Mouse (Mus musculus) limb, embryonic 14.5 days (tissue): ENCODE results near the gene Grik2. TPM values are rescaled to one million over a fixed set of nuclear protein-coding genes. Genes with fewer than 3 reads are reported as not detected.
"Not testable (repeated sequence)": the region's sequence is repeated elsewhere in the genome, so short reads cannot be mapped to it uniquely, and the experiment has no call there.

ENCODE experiments used
- ATAC-seq: fragments of 200-750 bp; cut with Nextera tagmentation; 2 replicates; pipeline ENCODE4 v1.8.0; 2017; ENCODE audit warnings: low read depth, moderate number of reproducible peaks, moderate TSS enrichment; ENCODE audit not compliant: low FRiP score
- DNase-seq: peaks from one replicate; pipeline ENCODE4 v3.0.0-alpha.2; 2015; ENCODE audit warnings: low spot score
- H3K27ac ChIP-seq: fragments of 300-500 bp; sonication (generic); replicated peaks from 2 replicates; pipeline ENCODE4 v1.5.1; 2014; ENCODE audit warnings: low read depth, mild to moderate bottlenecking, low read length, moderate library complexity, mixed read lengths
- H3K27me3 ChIP-seq: fragments of 300-500 bp; sonication (generic); 2 replicates; pipeline ENCODE4 v1.6.1; 2014; ENCODE audit warnings: low read length, mixed read lengths; ENCODE audit not compliant: control insufficient read depth, insufficient read depth
- H3K36me3 ChIP-seq: fragments of 300-500 bp; sonication (generic); 2 replicates; pipeline ENCODE4 v1.6.1; 2014; ENCODE audit warnings: mild to moderate bottlenecking, low read length, moderate library complexity, mixed read lengths; ENCODE audit not compliant: control insufficient read depth, insufficient read depth
- H3K4me1 ChIP-seq: fragments of 300-500 bp; sonication (generic); 2 replicates; pipeline ENCODE4 v1.6.1; 2014; ENCODE audit warnings: antibody characterized with exemption, low read length, mixed read lengths; ENCODE audit not compliant: control insufficient read depth, insufficient read depth
- H3K4me2 ChIP-seq: fragments of 300-500 bp; sonication (generic); replicated peaks from 2 replicates; pipeline ENCODE4 v1.6.1; 2014; ENCODE audit warnings: low read depth, mild to moderate bottlenecking, low read length, moderate library complexity; ENCODE audit not compliant: severe bottlenecking
- H3K4me3 ChIP-seq: fragments of 300-500 bp; sonication (generic); replicated peaks from 2 replicates; pipeline ENCODE4 v1.5.1; 2014; ENCODE audit warnings: low read length
- H3K9ac ChIP-seq: fragments of 300-500 bp; sonication (generic); 2 replicates; pipeline ENCODE4 v1.6.1; 2014; ENCODE audit warnings: mild to moderate bottlenecking, low read depth, low read length, moderate library complexity; ENCODE audit not compliant: severe bottlenecking
- H3K9me3 ChIP-seq: fragments of 300-500 bp; sonication (generic); 2 replicates; pipeline ENCODE4 v1.6.1; 2016; ENCODE audit warnings: low read length; ENCODE audit not compliant: control insufficient read depth
- POLR2A ChIP-seq: fragments of 200-500 bp; IDR thresholded peaks from 2 replicates; pipeline ENCODE4 v1.8.0; 2012; ENCODE audit warnings: inconsistent platforms, mild to moderate bottlenecking, moderate library complexity, borderline replicate concordance; ENCODE audit not compliant: insufficient read depth, insufficient read length; ENCODE audit errors: extremely low read depth
- WGBS: fragments of 180-500 bp; shearing (Covaris S2); extraction: QIAGEN DNeasy Blood & Tissue Kit; methylation state at CpG from one replicate; pipeline ENCODE4 v1.1.7; 2014; 5-methylcytosine and 5-hydroxymethylcytosine counted together
- polyA plus RNA-seq, 2 experiments: library from polyadenylated mRNA; depleted of rRNA in 1 of 2; stranded (reverse) in 1 of 2; unstranded in 1 of 2; fragments of >200 nt; fragmentation: Nextera tagmentation in 1 of 2; extraction: Ambion mirVana in 1 of 2; gene quantifications; 2 replicates each; pipeline versions ENCODE4 v1.2.1 to v1.2.3; 2012 to 2014

The Grik2 gene
- polyA plus RNA-seq, 2 experiments: 2.7 to 3.5 TPM

DNA sequence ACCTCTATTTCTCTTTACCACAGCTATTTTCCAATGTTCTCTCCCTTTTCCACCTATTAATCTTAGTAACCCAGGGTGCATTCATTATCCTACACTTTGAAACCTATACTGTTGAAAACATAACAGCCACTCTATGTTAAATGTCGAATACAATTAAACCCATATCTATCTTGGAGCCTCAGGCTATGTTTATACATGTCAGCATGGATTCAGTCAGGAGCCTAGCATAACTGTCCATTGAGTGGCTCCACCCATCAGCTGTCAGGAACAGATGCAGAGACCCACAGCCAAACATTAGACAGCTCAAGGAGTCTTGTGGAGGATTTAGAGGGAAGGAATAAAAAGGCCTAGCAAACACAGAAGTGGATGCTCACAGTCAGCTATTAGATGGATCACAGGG, 347.2 kb downstream of the Grik2 start:
- Histone ChIP-seq H3K4me3 (no peak overlapping the region), H3K9me3 (no peaks in the 10 kb centered on the region), H3K4me1 (no peaks in the 10 kb centered on the region), H3K36me3 (no peaks in the 10 kb centered on the region), H3K9ac (no peak overlapping the region), H3K27me3 (no peaks in the 10 kb centered on the region), H3K27ac (no peak overlapping the region), H3K4me2 (no peak overlapping the region)
- DNase-seq: no peak
- 68% methylated on average over 1 of the region's 1 CpGs for WGBS
- no peak for ATAC-seq
- no peak for TF ChIP-seq POLR2A

- no peak overlapping the region for H3K4me2 ChIP-seq
- WGBS: 56% methylated on average over 2 of the region's 2 CpGs
- H3K9me3 ChIP-seq: no peaks in the 10 kb centered on the region
- no peak overlapping the region for H3K27ac ChIP-seq
- H3K27me3 ChIP-seq: no peaks in the 10 kb centered on the region
- no peak overlapping the region for H3K9ac ChIP-seq
- ATAC-seq (no peak), DNase-seq (no peak)
- H3K4me3 ChIP-seq: no peak overlapping the region
- TF ChIP-seq POLR2A: no peak
- H3K36me3 ChIP-seq: no peaks in the 10 kb centered on the region
- no peaks in the 10 kb centered on the region for H3K4me1 ChIP-seq
These were observed 351.5 kb downstream of the Grik2 start for GRCm38 (mm10) chr10:49437057-49437456.

DNA sequence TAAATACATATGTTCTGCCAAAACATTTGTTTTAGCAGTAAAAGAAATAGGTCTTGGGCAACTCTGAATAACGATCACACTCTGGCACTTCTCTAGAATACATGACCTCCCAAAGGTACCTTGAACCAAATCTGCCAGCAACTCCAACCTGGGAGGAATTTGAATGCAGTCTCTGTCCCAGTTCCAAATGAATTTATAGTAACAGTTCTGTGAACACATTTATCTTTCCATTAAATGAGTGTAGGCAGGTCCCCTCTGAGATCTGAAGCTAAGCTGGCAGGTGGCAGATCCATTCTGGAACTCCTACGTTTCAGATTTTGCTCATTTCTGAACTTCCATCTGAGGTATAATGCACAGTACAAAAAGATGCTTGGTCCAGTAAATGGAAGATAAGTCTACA, 352.3 kb downstream of the Grik2 start:
- Histone ChIP-seq H3K27ac (no peak overlapping the region), H3K4me1 (no peaks in the 10 kb centered on the region), H3K4me2 (no peak overlapping the region), H3K36me3 (no peaks in the 10 kb centered on the region), H3K9me3 (no peaks in the 10 kb centered on the region), H3K4me3 (no peak overlapping the region), H3K9ac (no peak overlapping the region), H3K27me3 (no peaks in the 10 kb centered on the region)
- no peak for TF ChIP-seq POLR2A
- WGBS: 61% methylated on average over 2 of the region's 2 CpGs
- DNase-seq: no peak
- ATAC-seq: no peak

- Histone ChIP-seq H3K27me3 (no peaks in the 10 kb centered on the region), H3K4me1 (no peaks in the 10 kb centered on the region), H3K36me3 (no peaks in the 10 kb centered on the region), H3K9me3 (no peaks in the 10 kb centered on the region), H3K27ac (no peak overlapping the region), H3K4me3 (no peak overlapping the region), H3K9ac (no peak overlapping the region), H3K4me2 (no peak overlapping the region)
- WGBS: 82% methylated on average over 2 of the region's 2 CpGs
- no peak for ATAC-seq
- no peak for TF ChIP-seq POLR2A
- DNase-seq: no peak
These were observed 355.7 kb downstream of the Grik2 start for GRCm38 (mm10) chr10:49432825-49433224.

GRCm38 (mm10) chr10:49417206-49417605, 371.4 kb downstream of the Grik2 start:
- DNase-seq, H3K4me2 ChIP-seq, H3K27me3 ChIP-seq, H3K4me3 ChIP-seq, H3K36me3 ChIP-seq, H3K27ac ChIP-seq, H3K9ac ChIP-seq, H3K9me3 ChIP-seq, H3K4me1 ChIP-seq, ATAC-seq: not testable (repeated sequence)
- WGBS: 91% methylated on average over 1 of the region's 1 CpGs

DNA sequence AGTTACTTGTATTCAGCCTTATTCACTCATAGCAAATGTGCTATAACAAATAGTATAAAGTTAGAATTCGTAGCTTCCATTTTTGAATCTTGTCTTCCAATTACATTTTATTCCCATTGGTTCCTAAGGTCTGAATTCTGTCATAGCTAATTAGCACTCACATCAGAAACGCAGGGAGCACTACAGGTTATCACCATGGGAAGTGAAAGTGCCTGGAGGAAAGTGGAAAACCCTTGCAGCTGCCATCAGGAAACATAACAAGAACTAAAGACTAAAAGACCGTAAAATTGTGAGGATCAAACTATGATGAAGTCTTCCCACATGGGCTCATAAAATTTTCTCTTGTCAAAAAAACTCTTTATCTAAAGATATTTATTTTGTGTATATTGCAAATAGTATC, 405.6 kb downstream of the Grik2 start:
- no peaks in the 10 kb centered on the region for H3K4me1 ChIP-seq
- ATAC-seq (no peak), DNase-seq (no peak)
- H3K36me3 ChIP-seq: no peaks in the 10 kb centered on the region
- 61% methylated on average over 3 of the region's 3 CpGs for WGBS
- TF ChIP-seq POLR2A: no peak
- H3K9me3 ChIP-seq: no peaks in the 10 kb centered on the region
- no peak overlapping the region for H3K4me2 ChIP-seq
- H3K9ac ChIP-seq: no peak overlapping the region
- H3K27ac ChIP-seq: no peak overlapping the region
- no peaks in the 10 kb centered on the region for H3K27me3 ChIP-seq
- no peak overlapping the region for H3K4me3 ChIP-seq
